Mouse (Mus musculus) megakaryocyte-erythroid progenitor cell, adult 5 weeks (primary cell): ENCODE results near the gene Atxn1. TPM values are rescaled to one million over a fixed set of nuclear protein-coding genes. Genes with fewer than 3 reads are reported as not detected.

Experiments used
- polyA plus RNA-seq: library from polyadenylated mRNA; stranded (reverse); fragments of >175 nt; gene quantifications from 2 replicates; pipeline ENCODE4 v1.2.3, GENCODE M21; 2012

The Atxn1 gene
- polyA plus RNA-seq: 5.9 and 8.0 TPM in 2 replicates

DNA sequence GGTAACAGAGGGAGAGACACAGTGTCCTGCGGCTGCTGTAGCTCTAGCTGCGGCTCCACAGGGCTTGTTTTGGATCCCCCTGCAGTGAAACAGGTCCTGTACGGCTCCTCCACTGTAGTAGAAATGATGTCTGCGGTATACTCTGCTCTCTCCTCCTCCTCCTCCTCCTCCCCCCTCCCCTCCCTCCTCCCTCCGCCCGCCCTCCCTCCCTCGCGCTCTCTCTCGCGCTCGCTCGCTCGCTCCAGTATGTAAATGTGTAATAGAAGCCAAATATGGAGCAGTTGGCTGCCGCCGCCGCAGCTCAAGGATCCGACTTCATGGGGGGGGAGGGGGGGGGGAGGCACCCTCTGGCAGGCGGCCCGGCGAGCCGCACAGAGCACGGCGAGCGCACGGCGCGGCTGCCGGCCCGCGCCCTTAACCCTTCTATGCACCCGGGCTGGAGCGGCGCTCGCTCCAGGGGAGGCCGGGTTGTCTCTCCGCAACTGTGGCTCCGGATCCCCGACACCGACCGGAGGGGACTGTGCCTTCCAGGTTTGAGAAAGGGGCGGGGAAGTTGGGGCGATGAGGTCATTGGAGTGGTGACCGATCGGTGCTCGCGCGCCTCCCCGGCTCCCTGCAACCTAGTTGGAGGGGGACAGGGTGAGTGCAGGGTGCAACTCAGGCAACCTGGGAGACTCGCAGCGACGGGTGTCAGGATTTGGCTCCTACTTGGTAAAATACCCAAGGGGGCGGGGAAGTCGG is at the start of gene Atxn1:
Gene Atxn1, minus strand, starts transcription at position 156 of the 741 bp plus-strand sequence.

DNA sequence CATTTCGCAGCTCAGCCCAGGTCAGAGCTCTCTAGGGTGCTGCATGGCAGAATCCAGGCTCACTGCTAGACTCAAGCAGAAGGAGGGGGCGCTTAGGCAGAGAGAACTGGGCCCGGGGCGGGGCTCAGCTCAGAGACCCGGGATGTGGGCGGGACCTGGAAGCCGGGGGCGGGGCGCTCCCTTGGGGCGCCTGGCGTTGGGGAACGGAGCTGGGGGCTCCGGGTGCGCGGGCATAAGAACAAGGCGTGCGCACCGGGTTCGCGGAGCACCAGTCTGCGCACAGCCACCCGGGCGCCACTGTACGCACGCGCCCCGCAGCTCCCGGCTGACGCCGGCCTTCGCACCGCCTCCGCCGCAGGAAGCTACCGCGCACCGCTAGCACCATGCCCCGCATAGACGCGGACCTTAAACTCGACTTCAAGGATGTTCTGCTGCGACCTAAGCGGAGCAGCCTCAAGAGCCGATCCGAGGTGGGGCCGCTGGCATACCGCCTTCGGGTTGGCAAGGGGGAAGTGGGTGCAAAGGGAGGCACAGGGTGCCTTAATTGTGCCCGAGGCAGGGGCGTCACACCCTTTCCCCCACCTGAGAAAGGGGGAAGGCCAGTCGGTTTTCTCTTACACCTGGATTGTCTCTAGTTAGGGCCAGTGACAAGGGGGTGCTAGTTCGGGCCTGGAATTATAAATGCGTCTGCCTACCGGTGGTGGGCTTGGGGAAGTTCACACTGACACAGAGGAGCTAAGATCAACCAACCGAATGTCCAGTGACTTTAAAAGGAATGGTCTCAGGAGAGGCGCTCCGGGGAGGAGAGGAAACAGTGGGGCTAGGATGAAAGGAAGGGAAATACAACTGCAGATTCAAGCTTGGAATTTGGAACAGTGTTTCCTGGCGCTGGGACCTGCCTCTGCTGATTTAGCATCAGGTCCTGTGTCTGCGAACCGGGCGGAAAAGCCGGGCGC is 457.3 kb downstream of the Atxn1 start, which contains the start of gene Gmpr:
Gene Gmpr, plus strand, starts transcription at position 171 of the 956 bp plus-strand sequence.

